Mouse (Mus musculus) testis, adult 2 months (tissue): ENCODE data around the gene Sox15. TPM values are rescaled to one million over a fixed set of nuclear protein-coding genes. Genes with fewer than 3 reads are reported as not detected.
A peak's percentile ranks its signal among the peaks of the same experiment; 100 is the strongest.

ENCODE experiments used
- H3K27ac ChIP-seq: fragments of 200-500 bp; 2 replicates; pipeline ENCODE4 v1.5.1; 2012; ENCODE audit warnings: low read depth, low read length; ENCODE audit not compliant: control insufficient read depth, insufficient read depth
- H3K27me3 ChIP-seq: fragments of 200-500 bp; 2 replicates; pipeline ENCODE4 v1.6.1; 2012; ENCODE audit warnings: mild to moderate bottlenecking, low read length, moderate library complexity; ENCODE audit not compliant: control insufficient read depth, insufficient read depth
- H3K36me3 ChIP-seq: fragments of 200-500 bp; 2 replicates; pipeline ENCODE4 v1.6.1; 2012; ENCODE audit warnings: mild to moderate bottlenecking, low read length; ENCODE audit not compliant: control insufficient read depth, insufficient read depth
- H3K4me1 ChIP-seq: fragments of 200-500 bp; 2 replicates; pipeline ENCODE4 v1.6.1; 2012; ENCODE audit warnings: low read length; ENCODE audit not compliant: control insufficient read depth, insufficient read depth
- H3K4me3 ChIP-seq: fragments of 200-500 bp; 2 replicates; pipeline ENCODE4 v1.5.1; 2012; ENCODE audit warnings: low read depth, mild to moderate bottlenecking, low read length, moderate library complexity, mixed read lengths; ENCODE audit not compliant: control insufficient read depth
- CTCF ChIP-seq: fragments of 200-500 bp; IDR thresholded peaks from 2 replicates; pipeline ENCODE4 v1.5.1; 2012; ENCODE audit warnings: low read depth, mild to moderate bottlenecking, inconsistent platforms, low read length, moderate library complexity; ENCODE audit not compliant: control insufficient read depth, insufficient read depth, insufficient replicate concordance
- POLR2A ChIP-seq: fragments of 200-500 bp; IDR thresholded peaks from 2 replicates; pipeline ENCODE4 v1.6.1; 2012; ENCODE audit warnings: low read depth, mild to moderate bottlenecking, inconsistent platforms, low read length, moderate library complexity; ENCODE audit not compliant: control insufficient read depth
- polyA plus RNA-seq: library from polyadenylated mRNA; depleted of rRNA; stranded (reverse); fragments of >200 nt; gene quantifications from 2 replicates; pipeline ENCODE4 v1.2.3, GENCODE M21; 2012

The Sox15 gene
- polyA plus RNA-seq, 1 experiment: 0.25 TPM

GRCm38 (mm10) chr11:69670786-69671725 is 15.9 kb downstream of the Sox15 start:
- Histone ChIP-seq H3K27me3 (no peaks in the 10 kb centered on the region), H3K36me3 (peaks cover 1% of the 10 kb centered on the region), H3K4me3 (peak overlapping the region; percentile 95), H3K27ac (peak overlapping the region; percentile 98), H3K4me1 (0 out of 2 replicates have a peak, but pooled peaks cover 2% of the 10 kb centered on the region)
- TF ChIP-seq CTCF (no peak), POLR2A (peak; percentile 49)

DNA sequence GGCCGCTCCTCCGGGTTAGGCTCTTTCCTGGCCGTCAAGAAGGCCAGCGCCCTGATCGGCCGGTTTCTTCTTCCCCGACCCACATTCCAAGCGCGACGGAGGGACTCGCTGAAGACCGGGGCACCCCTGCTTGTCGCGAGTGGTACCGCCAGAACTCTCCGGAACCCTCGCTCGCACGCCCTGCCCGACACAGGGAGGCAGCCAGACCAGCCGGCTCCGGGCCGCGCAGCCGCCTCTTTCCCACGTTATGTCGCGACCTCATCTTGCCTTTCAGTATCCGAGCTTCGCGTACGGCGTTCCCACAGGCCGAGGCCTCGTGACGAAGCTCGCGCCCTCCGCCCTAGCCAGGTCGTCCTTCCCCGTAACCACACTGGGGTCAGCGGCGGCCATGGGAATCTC is 16.6 kb downstream of the Sox15 start:
- 0 out of 2 replicates have a peak, but pooled peaks cover 2% of the 10 kb centered on the region for H3K4me1 ChIP-seq
- TF ChIP-seq CTCF (no peak), POLR2A (no peak)

DNA sequence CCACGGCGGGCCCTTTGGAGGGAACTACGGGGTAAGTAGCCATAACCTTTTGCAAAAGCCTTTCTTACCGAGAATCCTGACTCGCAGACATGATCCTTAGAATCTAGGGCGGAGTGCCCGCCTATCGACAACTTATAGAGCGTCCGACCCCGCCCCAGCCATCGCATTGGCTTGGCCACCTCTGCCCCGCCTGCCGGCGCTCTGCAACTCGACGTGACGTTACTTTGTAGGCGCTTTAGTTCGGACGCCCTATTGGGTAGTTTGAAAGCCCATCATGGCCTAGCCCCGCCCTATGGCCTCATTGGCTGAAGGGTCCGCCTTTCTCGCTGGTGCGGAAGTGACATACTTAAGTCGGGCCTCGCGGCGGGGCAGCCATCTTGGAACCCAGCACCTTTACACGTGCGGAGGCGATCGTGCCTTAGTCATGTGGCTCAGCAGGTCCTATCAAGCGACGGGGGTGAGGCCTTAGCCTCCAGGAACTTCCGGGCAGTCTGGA is 17.1 kb downstream of the Sox15 start, which contains the start of gene Eif4a1:
TSS of gene Eif4a1 (minus strand) at position 213 of the 496 bp plus-strand sequence.
- Histone ChIP-seq H3K27me3 (no peaks in the 10 kb centered on the region), H3K4me3 (peak within 1 kb of the TSS; percentile 95), H3K36me3 (peaks cover 1% of the 10 kb centered on the region), H3K4me1 (0 out of 2 replicates have a peak, but pooled peaks cover 2% of the 10 kb centered on the region), H3K27ac (peak within 1 kb of the TSS; percentile 98)
- TF ChIP-seq POLR2A (peak; percentile 91), CTCF (no peak)

More for the DNA sequence above, 16.6 kb downstream of the Sox15 start:
- peak overlapping the region; percentile 98 for H3K27ac ChIP-seq
- no peaks in the 10 kb centered on the region for H3K27me3 ChIP-seq
- H3K36me3 ChIP-seq: peaks cover 1% of the 10 kb centered on the region
- H3K4me3 ChIP-seq: peak overlapping the region; percentile 95

GRCm38 (mm10) chr11:69679144-69679543 is 24.0 kb downstream of the Sox15 start:
- TF ChIP-seq POLR2A: no peak
- TF ChIP-seq CTCF: no peak
- Histone ChIP-seq H3K4me3 (no peak overlapping the region), H3K36me3 (no peaks in the 10 kb centered on the region), H3K4me1 (peaks cover 5% of the 10 kb centered on the region), H3K27me3 (no peaks in the 10 kb centered on the region), H3K27ac (no peak overlapping the region)

- H3K27ac ChIP-seq: no peak overlapping the region
Observed at GRCm38 (mm10) chr11:69680136-69680855, 25.2 kb downstream of the Sox15 start.

GRCm38 (mm10) chr11:69681314-69682208 is 26.4 kb downstream of the Sox15 start, which contains the start of gene Senp3:
Gene Senp3, minus strand, starts transcription at chr11:69682084.
- H3K27me3 ChIP-seq: no peaks in the 10 kb centered on the region
- peak within 1 kb of the TSS; percentile 74 for H3K27ac ChIP-seq
- peak within 1 kb of the TSS; percentile 90 for H3K4me3 ChIP-seq
- H3K36me3 ChIP-seq: no peaks in the 10 kb centered on the region
- TF ChIP-seq POLR2A (peak; percentile 87; the same call in 1 of the 2 replicates), CTCF (no peak)
- H3K4me1 ChIP-seq: peaks cover 9% of the 10 kb centered on the region

More at GRCm38 (mm10) chr11:69680136-69680855, 25.2 kb downstream of the Sox15 start:
- peaks cover 7% of the 10 kb centered on the region for H3K4me1 ChIP-seq
- no peaks in the 10 kb centered on the region for H3K27me3 ChIP-seq
- no peak for TF ChIP-seq CTCF
- no peak for TF ChIP-seq POLR2A
- peak overlapping the region; percentile 90 for H3K4me3 ChIP-seq
- H3K36me3 ChIP-seq: no peaks in the 10 kb centered on the region
